9 mouse cellular contexts compared by ENCODE assay signal in the genomic region with DNA sequence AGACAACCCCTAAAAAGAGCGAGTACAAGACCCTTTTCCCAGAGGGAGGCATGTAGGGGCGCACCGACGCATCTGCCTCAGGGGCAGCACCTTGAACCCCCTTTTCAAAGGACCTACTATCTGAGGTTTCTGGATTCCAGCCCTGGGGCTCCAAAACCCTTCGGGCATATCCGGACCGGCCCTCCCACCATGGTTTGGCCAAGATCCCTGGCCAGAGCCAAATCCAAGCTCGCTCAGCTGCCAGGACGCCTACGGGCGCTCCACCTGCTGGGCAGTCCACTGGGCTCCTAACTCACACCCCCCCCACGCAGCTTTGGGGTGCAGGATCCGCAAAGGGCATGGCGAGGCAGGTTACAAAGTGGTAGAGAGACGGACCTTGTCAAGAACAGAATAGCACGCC. TPM values are rescaled to one million over a fixed set of nuclear protein-coding genes. Genes with fewer than 3 reads are reported as not detected.
DNase-seq lines count a peak whose midpoint lies in the region; ATAC-seq and TF ChIP-seq lines count a peak whose summit lies in the region.
"Had no signal": no experiment of that assay in that cellular context is flagged by ENCODE, and none has a peak within 500 bp of the region (broad histone marks: within the 10 kb centered on the region; RNA-seq: fewer than 3 reads in every experiment).

No protein-coding gene starts in this region.

- no peaks in the 10 kb centered on the region for H3K36me3 ChIP-seq in intestine, embryonic 16.5 days (ENCODE audit: control insufficient read depth, insufficient read depth, low read length)
- H3K36me3 ChIP-seq in liver, postnatal 0 days (replicated peaks; ENCODE audit: insufficient read depth, low read length), result no peaks in the 10 kb centered on the region

- H3K4me1 ChIP-seq in intestine, embryonic 16.5 days (ENCODE audit: control insufficient read depth, insufficient read depth, low read length), result peaks cover 12% of the 10 kb centered on the region
- peaks cover 6% of the 10 kb centered on the region for H3K4me1 ChIP-seq in liver, postnatal 0 days (ENCODE audit: insufficient read depth)

- peak overlapping the region; percentile 89 for H3K4me3 ChIP-seq in gastrocnemius, adult 2 months
- peak overlapping the region; percentile 68 for H3K4me3 ChIP-seq in intestine, embryonic 16.5 days (ENCODE audit: low read length)
- H3K4me3 ChIP-seq in liver, postnatal 0 days (ENCODE audit: low read depth, low read length), result peak overlapping the region; percentile 49

- peak overlapping the region; percentile 81 for H3K27ac ChIP-seq in gastrocnemius, adult 2 months
- H3K27ac ChIP-seq in intestine, embryonic 16.5 days (ENCODE audit: low read length), result 0 out of 2 replicates have a peak overlapping the region, but pooled peaks have one; percentile 13
- no peak overlapping the region for H3K27ac ChIP-seq in liver, postnatal 0 days (ENCODE audit: low read depth)

- no peak for TF ChIP-seq EP300 in liver, postnatal 0 days (IDR thresholded peaks at IDR 0.05; ENCODE audit: low read depth)

- H3K27me3 ChIP-seq in intestine, embryonic 16.5 days (replicated peaks; ENCODE audit: control insufficient read depth, insufficient read depth, low read length), result peaks cover 5% of the 10 kb centered on the region; the same call in 1 of the 2 replicates
- H3K27me3 ChIP-seq in liver, postnatal 0 days (ENCODE audit: insufficient read depth, low read length), result peaks cover 26% of the 10 kb centered on the region

- 65% methylated on average over 16 of the region's 16 CpGs for WGBS in intestine, embryonic 16.5 days
- 65% methylated on average over 16 of the region's 16 CpGs for WGBS in liver, postnatal 0 days (ENCODE audit: insufficient replicate concordance)

- ATAC-seq in intestine, embryonic 16.5 days, result no peak
- no peak for ATAC-seq in liver, postnatal 0 days

- intact Hi-C loops in gastrocnemius, adult 2 months (cut with DNase I), result no loop called here

- H3K9me3 ChIP-seq in intestine, embryonic 16.5 days (ENCODE audit: control insufficient read depth, low read length), result no peaks in the 10 kb centered on the region
- H3K9me3 ChIP-seq in liver, postnatal 0 days (ENCODE audit: low read length), result no peaks in the 10 kb centered on the region
- H3K9me3 ChIP-seq: megakaryocyte, embryonic 14.5 days had no signal

- TF ChIP-seq CTCF in gastrocnemius, adult 2 months (IDR thresholded peaks at IDR 0.05), result peak; percentile 50
- TF ChIP-seq CTCF in liver, postnatal 0 days (IDR thresholded peaks at IDR 0.05; ENCODE audit: low read depth), result no peak

- H3K4me2 ChIP-seq in intestine, embryonic 16.5 days (ENCODE audit: low read depth, low read length), result peak overlapping the region; percentile 96
- peak overlapping the region; percentile 67; the same call in 1 of the 2 replicates for H3K4me2 ChIP-seq in liver, postnatal 0 days (ENCODE audit: low read depth, low read length)

- H3K9ac ChIP-seq in intestine, embryonic 16.5 days (ENCODE audit: low read depth, low read length), result peak overlapping the region; percentile 77
- no peak overlapping the region; the same call in 1 of the 2 replicates for H3K9ac ChIP-seq in liver, postnatal 0 days (replicated peaks)

- peak; percentile 37 for DNase-seq in gastrocnemius, adult 18-20 months (ENCODE audit: low spot score)
- DNase-seq in gastrocnemius, postnatal 25 days, result no peak
- peak; percentile 85 for DNase-seq in cerebellum, adult 11 months
- peak; percentile 72 for DNase-seq in gastrocnemius, adult 2 months
- DNase-seq in liver, postnatal 0 days, result no peak
- DNase-seq in right cerebral cortex, postnatal 10 days (ENCODE audit: low spot score in 2 of 2), result peak; percentile 76 to 77
- DNase-seq in natural killer cell, adult 2 months (ENCODE audit: low spot score in 2 of 2), result no peak

RNA-seq across cellular contexts. Expression of a gene that starts 0.7 kb away (rescaled TPM):
- 1 to 10 TPM; 1.2 to 1.9 TPM for total RNA-seq in gastrocnemius, adult 18-20 months (2021)
- 1 to 10 TPM; 2.3 to 3.8 TPM for total RNA-seq in gastrocnemius, postnatal 25 days (2021)
- total RNA-seq in gastrocnemius, adult 2 months (2021), result 1 to 10 TPM; 1.6 TPM
- 16.5 and 16.9 TPM in 2 replicates for polyA plus RNA-seq in intestine, embryonic 16.5 days (2015; fragmentation: Nextera tagmentation; extraction: Ambion mirVana)
- 1.1 and 1.5 TPM in 2 replicates for polyA plus RNA-seq in liver, postnatal 0 days (2015; fragmentation: Nextera tagmentation; extraction: Ambion mirVana)

Comparison
In these comparisons a context has a peak if more than half of its experiments do, and no peak if none do; other contexts are left out.
1. DNase-seq: peak in gastrocnemius, adult 18-20 months (single experiment), cerebellum, adult 11 months (single experiment), gastrocnemius, adult 2 months (single experiment) and right cerebral cortex, postnatal 10 days (2 of 2); none in gastrocnemius, postnatal 25 days (single experiment), liver, postnatal 0 days (single experiment) and natural killer cell, adult 2 months (0 of 2).
2. Peak in every context shown above with its lines, with median percentiles within 50 percentile points of each other: H3K4me3 ChIP-seq.